Mouse (Mus musculus) testis, adult 2 months (tissue): ENCODE data around the gene Pde8a. TPM values are rescaled to one million over a fixed set of nuclear protein-coding genes. Genes with fewer than 3 reads are reported as not detected.

ENCODE experiments used
- H3K27ac ChIP-seq: fragments of 200-500 bp; 2 replicates; pipeline ENCODE4 v1.5.1; 2012; ENCODE audit warnings: low read depth, low read length; ENCODE audit not compliant: control insufficient read depth, insufficient read depth
- H3K27me3 ChIP-seq: fragments of 200-500 bp; 2 replicates; pipeline ENCODE4 v1.6.1; 2012; ENCODE audit warnings: mild to moderate bottlenecking, low read length, moderate library complexity; ENCODE audit not compliant: control insufficient read depth, insufficient read depth
- H3K36me3 ChIP-seq: fragments of 200-500 bp; 2 replicates; pipeline ENCODE4 v1.6.1; 2012; ENCODE audit warnings: mild to moderate bottlenecking, low read length; ENCODE audit not compliant: control insufficient read depth, insufficient read depth
- H3K4me1 ChIP-seq: fragments of 200-500 bp; 2 replicates; pipeline ENCODE4 v1.6.1; 2012; ENCODE audit warnings: low read length; ENCODE audit not compliant: control insufficient read depth, insufficient read depth
- H3K4me3 ChIP-seq: fragments of 200-500 bp; 2 replicates; pipeline ENCODE4 v1.5.1; 2012; ENCODE audit warnings: low read depth, mild to moderate bottlenecking, low read length, moderate library complexity, mixed read lengths; ENCODE audit not compliant: control insufficient read depth
- CTCF ChIP-seq: fragments of 200-500 bp; IDR thresholded peaks from 2 replicates; pipeline ENCODE4 v1.5.1; 2012; ENCODE audit warnings: low read depth, mild to moderate bottlenecking, inconsistent platforms, low read length, moderate library complexity; ENCODE audit not compliant: control insufficient read depth, insufficient read depth, insufficient replicate concordance
- POLR2A ChIP-seq: fragments of 200-500 bp; IDR thresholded peaks from 2 replicates; pipeline ENCODE4 v1.6.1; 2012; ENCODE audit warnings: low read depth, mild to moderate bottlenecking, inconsistent platforms, low read length, moderate library complexity; ENCODE audit not compliant: control insufficient read depth
- polyA plus RNA-seq: library from polyadenylated mRNA; depleted of rRNA; stranded (reverse); fragments of >200 nt; gene quantifications from 2 replicates; pipeline ENCODE4 v1.2.3, GENCODE M21; 2012

Gene Pde8a
- polyA plus RNA-seq, 1 experiment = 101 TPM

DNA sequence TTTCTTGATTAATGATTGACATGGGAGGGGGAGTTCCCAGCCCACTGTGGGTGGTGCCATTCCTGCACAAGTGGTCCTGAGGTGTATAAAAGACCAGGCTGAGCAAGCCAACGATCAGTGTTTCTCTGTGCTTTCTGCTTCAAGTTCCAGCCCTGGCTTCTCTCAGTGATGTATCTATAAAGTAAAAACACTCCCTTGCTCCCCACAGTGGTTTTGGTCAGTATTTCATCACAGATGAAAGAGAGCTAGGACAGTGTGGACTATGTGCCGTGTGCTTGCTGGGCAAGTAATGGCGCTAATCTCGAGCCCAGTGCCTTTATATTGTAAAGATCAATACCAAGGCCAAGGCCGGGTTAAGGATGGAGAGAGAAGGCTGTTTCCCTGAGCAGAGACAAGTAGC, 108.4 kb downstream of the Pde8a start:
- Histone ChIP-seq H3K4me3 (no peak overlapping the region), H3K4me1 (no peaks in the 10 kb centered on the region), H3K36me3 (peaks cover 2% of the 10 kb centered on the region; the same call in 1 of the 2 replicates), H3K27me3 (no peaks in the 10 kb centered on the region), H3K27ac (no peak overlapping the region)
- TF ChIP-seq CTCF (no peak), POLR2A (no peak)

DNA sequence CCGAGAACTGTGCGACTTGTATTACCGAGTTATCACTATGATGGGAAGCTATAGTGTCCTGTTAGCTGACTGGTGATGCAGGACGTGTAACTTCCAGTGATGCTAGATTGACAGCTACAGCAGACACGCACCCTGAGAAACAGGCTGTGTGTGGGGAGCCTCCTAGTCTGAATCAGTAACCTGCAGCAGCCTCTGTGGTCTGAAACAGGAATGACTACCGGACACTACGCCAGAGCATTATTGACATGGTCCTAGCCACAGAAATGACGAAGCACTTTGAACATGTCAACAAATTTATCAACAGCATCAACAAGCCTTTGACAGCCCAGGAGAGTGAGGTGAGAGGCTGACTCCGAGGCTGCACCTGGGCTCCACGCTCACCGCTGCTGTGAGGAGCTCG, 112.6 kb downstream of the Pde8a start:
- TF ChIP-seq POLR2A (no peak), CTCF (no peak)
- H3K4me3 ChIP-seq = no peak overlapping the region
- H3K27ac ChIP-seq = no peak overlapping the region
- no peaks in the 10 kb centered on the region for H3K4me1 ChIP-seq
- H3K36me3 ChIP-seq = peaks cover 2% of the 10 kb centered on the region; the same call in 1 of the 2 replicates
- H3K27me3 ChIP-seq = no peaks in the 10 kb centered on the region

DNA sequence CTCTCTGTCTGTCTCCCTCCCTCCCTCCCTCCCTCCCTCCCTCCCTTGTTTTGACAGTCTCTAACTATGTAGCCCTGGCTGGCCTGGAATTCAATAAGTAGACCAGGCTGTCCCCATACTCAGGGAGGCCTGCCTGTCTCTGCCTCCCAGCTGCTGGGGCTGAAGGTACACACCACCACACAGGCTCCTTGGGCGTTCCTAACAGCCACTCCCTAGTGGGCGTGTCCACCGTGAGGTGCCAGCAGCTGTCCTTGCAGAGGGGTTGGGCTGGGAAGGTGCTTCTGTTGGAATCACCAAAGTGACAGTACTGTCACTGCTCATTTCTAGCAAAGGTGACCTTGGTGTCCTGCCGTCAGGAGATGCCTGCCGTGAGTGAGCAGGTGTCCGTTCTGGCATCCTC, 113.5 kb downstream of the Pde8a start:
- Histone ChIP-seq H3K36me3 (peaks cover 2% of the 10 kb centered on the region; the same call in 1 of the 2 replicates), H3K27ac (no peak overlapping the region), H3K4me3 (no peak overlapping the region), H3K4me1 (no peaks in the 10 kb centered on the region), H3K27me3 (no peaks in the 10 kb centered on the region)
- TF ChIP-seq CTCF = no peak
- TF ChIP-seq POLR2A = no peak

DNA sequence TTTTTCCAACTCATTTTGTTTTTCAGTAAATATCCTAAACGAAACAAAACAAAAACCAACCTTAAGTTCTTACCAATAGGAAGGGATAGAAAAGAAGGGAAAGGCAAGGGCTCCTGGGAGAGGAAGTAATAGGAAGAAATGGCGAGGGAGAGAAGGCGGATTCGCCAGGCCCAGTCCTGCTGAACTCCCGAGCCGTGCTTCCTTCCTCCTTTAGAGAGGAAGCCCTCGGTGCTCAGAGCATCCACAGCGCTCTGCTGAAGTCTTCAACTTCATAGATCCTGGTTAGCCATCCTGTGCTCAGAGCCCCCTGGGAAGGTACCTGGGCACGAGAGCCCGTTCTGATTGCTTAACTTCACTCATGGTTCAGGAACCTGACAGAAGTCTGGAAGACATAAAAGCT, 114.3 kb downstream of the Pde8a start:
- H3K36me3 ChIP-seq = peaks cover 2% of the 10 kb centered on the region; the same call in 1 of the 2 replicates
- H3K4me3 ChIP-seq = no peak overlapping the region
- TF ChIP-seq POLR2A = no peak
- H3K27ac ChIP-seq = no peak overlapping the region
- no peaks in the 10 kb centered on the region for H3K4me1 ChIP-seq
- H3K27me3 ChIP-seq = no peaks in the 10 kb centered on the region

DNA sequence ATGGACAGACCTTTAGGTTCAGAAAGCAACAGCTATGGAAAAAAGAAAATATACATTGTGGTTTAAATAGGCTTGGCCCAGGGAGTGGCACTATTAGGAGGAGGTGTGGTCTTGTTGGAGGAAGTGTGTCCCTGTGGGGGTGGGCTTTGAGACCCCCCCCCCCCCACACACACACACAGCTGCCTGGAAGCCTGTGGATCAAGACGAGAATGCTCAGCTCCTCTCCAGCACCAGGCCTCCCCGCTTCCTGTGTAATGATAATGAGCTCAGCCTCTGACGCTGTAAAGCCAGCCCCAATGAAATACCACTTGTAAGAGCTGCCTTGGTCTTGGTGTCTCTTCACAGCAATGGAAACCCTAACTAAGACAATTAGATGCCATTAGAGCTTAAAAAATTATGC, 117.4 kb downstream of the Pde8a start:
- no peak overlapping the region for H3K4me3 ChIP-seq
- H3K4me1 ChIP-seq = no peaks in the 10 kb centered on the region
- H3K27me3 ChIP-seq = no peaks in the 10 kb centered on the region
- TF ChIP-seq CTCF (no peak), POLR2A (no peak)
- H3K27ac ChIP-seq = no peak overlapping the region
- H3K36me3 ChIP-seq = no peaks in the 10 kb centered on the region; the same call in none of the 2 replicates

DNA sequence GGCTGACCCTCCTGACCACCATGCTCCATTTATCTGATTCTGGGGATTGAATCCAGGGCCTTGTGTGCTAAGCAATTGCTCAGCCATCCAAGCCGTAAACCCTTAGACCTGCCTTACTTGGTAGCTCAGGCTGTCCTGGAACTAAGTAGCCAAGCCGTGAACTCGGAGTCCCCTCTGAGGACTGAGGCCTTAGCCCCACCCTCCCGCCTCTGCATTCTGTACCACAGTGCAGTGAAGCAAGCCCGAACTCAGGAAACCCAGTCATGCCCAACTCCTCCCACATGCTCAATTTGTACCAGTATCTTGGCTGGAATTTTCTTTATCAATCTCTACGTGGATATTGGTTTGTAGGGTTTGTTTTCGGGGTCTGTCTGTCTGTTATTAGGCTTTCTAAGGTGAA, 118.5 kb downstream of the Pde8a start:
- no peak for TF ChIP-seq POLR2A
- TF ChIP-seq CTCF = no peak
- Histone ChIP-seq H3K4me3 (no peak overlapping the region), H3K27me3 (no peaks in the 10 kb centered on the region), H3K36me3 (no peaks in the 10 kb centered on the region; the same call in 1 of the 2 replicates), H3K27ac (no peak overlapping the region), H3K4me1 (no peaks in the 10 kb centered on the region)

DNA sequence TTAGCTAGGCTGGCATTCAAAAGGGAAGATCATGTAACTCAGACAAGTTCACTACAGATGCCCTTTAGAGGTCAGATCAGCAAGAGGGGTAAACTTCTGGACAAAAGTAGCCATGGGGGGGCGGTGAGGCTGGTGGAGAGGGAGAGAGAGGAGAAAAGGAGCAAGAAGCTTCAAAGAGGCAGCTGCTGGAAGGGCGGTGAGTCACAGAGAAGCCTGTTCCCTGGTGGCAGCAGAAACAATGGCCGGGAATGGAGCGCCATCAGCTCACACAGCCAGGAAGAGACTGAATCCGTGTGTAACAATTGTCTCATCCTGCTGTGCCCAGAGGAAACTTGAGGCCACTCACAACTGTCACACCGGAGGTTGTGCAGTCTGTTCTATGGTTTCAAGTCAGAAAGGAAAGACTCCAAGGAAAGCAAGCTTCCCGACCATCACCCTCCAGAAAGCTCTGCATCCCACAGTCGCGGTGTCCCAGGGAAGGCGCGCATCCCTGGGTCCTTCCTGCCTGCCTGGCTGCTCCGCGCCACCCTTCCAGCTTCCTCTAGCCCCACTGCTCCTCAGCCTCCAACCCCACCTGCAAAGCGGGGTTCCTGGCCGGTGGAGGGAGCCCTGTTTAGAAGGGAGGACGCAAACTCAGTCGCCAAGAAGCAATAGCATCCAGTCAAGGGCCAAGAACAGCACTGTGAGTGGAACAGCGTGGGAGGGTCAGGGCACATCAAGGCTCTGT, 122.5 kb downstream of the Pde8a start:
- H3K4me3 ChIP-seq = no peak overlapping the region

More for the DNA sequence above, 122.5 kb downstream of the Pde8a start:
- H3K27ac ChIP-seq = no peak overlapping the region
- no peaks in the 10 kb centered on the region; the same call in none of the 2 replicates for H3K36me3 ChIP-seq
- H3K4me1 ChIP-seq = no peaks in the 10 kb centered on the region
- TF ChIP-seq CTCF (no peak), POLR2A (no peak)
- no peaks in the 10 kb centered on the region for H3K27me3 ChIP-seq
